Mouse (Mus musculus) C3H10T1/2 (cell line): ENCODE data around the gene Gm3147. TPM values are rescaled to one million over a fixed set of nuclear protein-coding genes. Genes with fewer than 3 reads are reported as not detected.

Experiments used
- polyA plus RNA-seq, 2 experiments: library from polyadenylated mRNA; unstranded; fragments of >200 nt; fragmentation: generic; extraction: Trizol; gene quantifications; one replicate each; pipeline ENCODE4 v1.2.1; 2012; ENCODE audit warnings: missing spikeins in 2 of 2

The Gm3147 gene
- polyA plus RNA-seq, result not detected

GRCm38 (mm10) chr5:94616242-94616641 lies at the start of gene Gm3147:
Gm3147 (minus strand) TSS chr5:94616342.

GRCm38 (mm10) chr5:94648082-94648481 lies 31.9 kb upstream of the Gm3147 start, which contains the start of gene Gm6205:
Gm6205 (plus strand) TSS chr5:94648382.

GRCm38 (mm10) chr5:94623679-94624078 lies 7.5 kb upstream of the Gm3147 start, which contains the start of gene Gm6509:
Gm6509 (plus strand) TSS chr5:94623979.

Other genes starting within 250 kb of the Gm3147 start
- not detected for gene Gm7682, start 170.6 kb downstream of the Gm3147 start, polyA plus RNA-seq
- not detected for gene Gm3139, start 90.1 kb downstream of the Gm3147 start, polyA plus RNA-seq
- gene Gm6509, start 7.6 kb upstream of the Gm3147 start, polyA plus RNA-seq, result not detected
- gene Gm6205, start 32.0 kb upstream of the Gm3147 start, polyA plus RNA-seq, result not detected
- not detected for gene Gm3183, start 249.1 kb upstream of the Gm3147 start, polyA plus RNA-seq